Mouse (Mus musculus) urinary bladder, postnatal 25 days (tissue): ENCODE data around the gene Mecom.
"Not testable (repeated sequence)": the region's sequence is repeated elsewhere in the genome, so short reads cannot be mapped to it uniquely, and the experiment has no call there.

Experiments used
- DNase-seq: peaks from one replicate; pipeline ENCODE4 v3.0.0; 2022; ENCODE audit warnings: low spot score

The Mecom gene

GRCm38 (mm10) chr3:30445247-30445969 lies 102.4 kb downstream of the Mecom start:
- DNase-seq, result no peak

GRCm38 (mm10) chr3:30441646-30442045 lies 106.2 kb downstream of the Mecom start:
- no peak for DNase-seq

GRCm38 (mm10) chr3:30438007-30438406 lies 109.8 kb downstream of the Mecom start:
- DNase-seq, result no peak

GRCm38 (mm10) chr3:30436561-30436960 lies 111.2 kb downstream of the Mecom start:
- no peak for DNase-seq

- no peak for DNase-seq
Observed at GRCm38 (mm10) chr3:30436131-30436530, 111.7 kb downstream of the Mecom start.

- no peak for DNase-seq
Observed at GRCm38 (mm10) chr3:30428877-30429276, 118.9 kb downstream of the Mecom start.

- DNase-seq, result no peak
Observed at GRCm38 (mm10) chr3:30424036-30424435, 123.8 kb downstream of the Mecom start.

- DNase-seq, result not testable (repeated sequence)
Observed at GRCm38 (mm10) chr3:30421948-30422347, 125.9 kb downstream of the Mecom start.

- DNase-seq, result no peak
Observed at GRCm38 (mm10) chr3:30420899-30421298, 126.9 kb downstream of the Mecom start.

GRCm38 (mm10) chr3:30414173-30414572 lies 133.6 kb downstream of the Mecom start:
- DNase-seq, result no peak

- DNase-seq, result no peak
Observed at GRCm38 (mm10) chr3:30410778-30411177, 137.0 kb downstream of the Mecom start.

- no peak for DNase-seq
Observed at GRCm38 (mm10) chr3:30404821-30405220, 143.0 kb downstream of the Mecom start.

GRCm38 (mm10) chr3:30398911-30399310 lies 148.9 kb downstream of the Mecom start:
- no peak for DNase-seq

GRCm38 (mm10) chr3:30394911-30395310 lies 152.9 kb downstream of the Mecom start:
- DNase-seq, result no peak

GRCm38 (mm10) chr3:30392662-30393061 lies 155.1 kb downstream of the Mecom start:
- DNase-seq, result no peak

- DNase-seq, result no peak
Observed at GRCm38 (mm10) chr3:30392218-30392617, 155.6 kb downstream of the Mecom start.

- DNase-seq, result no peak
Observed at GRCm38 (mm10) chr3:30390346-30390745, 157.5 kb downstream of the Mecom start.

- no peak for DNase-seq
Observed at GRCm38 (mm10) chr3:30380273-30380672, 167.5 kb downstream of the Mecom start.

- DNase-seq, result no peak
Observed at GRCm38 (mm10) chr3:30379301-30379700, 168.5 kb downstream of the Mecom start.

- no peak for DNase-seq
Observed at GRCm38 (mm10) chr3:30371472-30371871, 176.3 kb downstream of the Mecom start.

GRCm38 (mm10) chr3:30370860-30371455 lies 176.8 kb downstream of the Mecom start:
- no peak for DNase-seq

- DNase-seq, result no peak
Observed at GRCm38 (mm10) chr3:30366621-30367020, 181.2 kb downstream of the Mecom start.

GRCm38 (mm10) chr3:30361190-30361589 lies 186.6 kb downstream of the Mecom start:
- DNase-seq, result no peak
